Mouse (Mus musculus) spleen, adult 2 months (tissue): ENCODE data around the gene Adgrf5.

Source experiments
- CTCF ChIP-seq: fragments of 200-500 bp; IDR thresholded peaks from 2 replicates; pipeline ENCODE4 v1.5.1; 2011; ENCODE audit warnings: mild to moderate bottlenecking, inconsistent platforms; ENCODE audit not compliant: insufficient read depth, insufficient read length, insufficient replicate concordance; ENCODE audit errors: extremely low read depth
- POLR2A ChIP-seq: fragments of 200-500 bp; IDR thresholded peaks from 2 replicates; pipeline ENCODE4 v1.6.1; 2011; ENCODE audit warnings: low read depth, low read length, inconsistent platforms

GRCm38 (mm10) chr17:43413182-43413581, 52.9 kb downstream of the Adgrf5 start:
- TF ChIP-seq CTCF (no peak), POLR2A (no peak)
